In the genomic region with DNA sequence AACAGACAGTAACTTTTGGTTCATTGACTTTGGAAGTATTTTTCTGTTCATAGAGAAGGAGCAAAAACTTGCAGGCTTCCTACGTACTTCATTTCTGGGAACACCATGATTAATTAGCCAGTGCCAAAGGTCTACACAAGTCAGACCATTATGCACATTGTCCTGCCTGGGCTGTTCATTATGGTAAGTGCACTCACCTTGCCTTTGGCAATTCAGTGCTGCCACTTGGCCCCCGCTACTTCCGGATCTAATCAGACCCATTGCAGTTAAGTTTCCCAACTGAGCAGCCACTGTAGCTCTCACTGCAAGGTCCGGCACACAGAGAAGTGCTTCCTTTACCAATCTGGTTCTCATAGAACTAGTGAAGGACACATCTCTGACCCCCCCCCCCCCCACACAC, we compare ENCODE assay signal across 13 mouse cellular contexts.
"Had no signal": no experiment of that assay in that cellular context is flagged by ENCODE, and none has a peak within 500 bp of the region (broad histone marks: within the 10 kb centered on the region; RNA-seq: fewer than 3 reads in every experiment).

No protein-coding gene starts in this region.

- H3K36me3 ChIP-seq: liver, embryonic 13.5 days had no signal

- H3K4me2 ChIP-seq: liver, embryonic 13.5 days; midbrain, embryonic 11.5 days had no signal

- H3K9me3 ChIP-seq: liver, embryonic 13.5 days had no signal

- H3K9ac ChIP-seq: liver, embryonic 13.5 days had no signal

- DNase-seq: layer of hippocampus, postnatal 36 days; liver, embryonic 13.5 days; lung, adult 2 months; lung, postnatal 14 days; lung, postnatal 4 days; midbrain, embryonic 14.5 days; thymus, adult 2 months; thymus, postnatal 14 days; thymus, postnatal 4 days had no signal

- H3K27ac ChIP-seq: left cerebral cortex, adult 2 months; liver, embryonic 13.5 days; stomach, postnatal 0 days had no signal

- H3K4me3 ChIP-seq: left cerebral cortex, adult 2 months; liver, embryonic 13.5 days had no signal

- H3K27me3 ChIP-seq: liver, embryonic 13.5 days had no signal

- H3K4me1 ChIP-seq: liver, embryonic 13.5 days had no signal

- ATAC-seq: intestine, postnatal 0 days had no signal
